Mouse (Mus musculus): ENCODE results near the gene Dlgap1. TPM values are rescaled to one million over a fixed set of nuclear protein-coding genes. Genes with fewer than 3 reads are reported as not detected.

Gene Dlgap1
- polyA plus RNA-seq, 1 experiment from 2014 or later, result 3.7 TPM

DNA sequence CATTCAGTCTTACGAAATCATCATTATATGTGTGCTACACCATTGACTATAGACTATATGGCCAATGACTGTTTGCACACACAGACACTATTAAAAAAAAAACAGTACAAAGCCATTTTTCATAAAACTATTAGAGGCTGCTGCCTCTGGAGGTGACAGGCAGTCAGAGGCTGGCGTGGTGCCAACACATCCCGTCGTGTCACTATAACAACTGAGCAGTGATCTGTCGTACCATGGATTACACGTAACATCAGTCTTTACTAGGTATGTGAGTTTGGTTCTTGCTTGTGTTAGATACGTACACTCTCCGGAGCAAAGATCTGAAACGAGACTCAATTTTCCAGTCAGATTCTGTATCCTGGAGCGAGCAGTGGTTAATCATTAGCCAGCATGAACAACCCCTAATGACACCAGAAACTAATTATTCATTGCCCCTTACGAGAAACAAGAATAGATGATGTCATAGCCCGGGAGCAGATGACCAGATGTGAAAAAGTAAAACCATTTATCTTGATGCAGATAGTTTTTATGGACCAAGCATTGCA, 888.1 kb downstream of the Dlgap1 start:
- Histone ChIP-seq H3K4me2 (ENCODE audit: low read depth, low read length) (no peak overlapping the region), H3K9me3 (ENCODE audit: control insufficient read depth, low read length) (no peaks in the 10 kb centered on the region), H3K4me3 (ENCODE audit: low read depth, low read length) (no peak overlapping the region), H3K36me3 (ENCODE audit: control insufficient read depth, insufficient read depth, low read length) (no peaks in the 10 kb centered on the region), H3K27ac (replicated peaks; ENCODE audit: low read depth, low read length) (no peak overlapping the region), H3K27me3 (replicated peaks; ENCODE audit: control insufficient read depth, insufficient read depth, low read length) (no peaks in the 10 kb centered on the region), H3K4me1 (ENCODE audit: control insufficient read depth, insufficient read depth, low read length) (0 out of 2 replicates have a peak, but pooled peaks cover 4% of the 10 kb centered on the region), H3K9ac (ENCODE audit: low read depth, low read length) (no peak overlapping the region)
- no peak for ATAC-seq (ENCODE audit: low read depth)
- WGBS, result 73% methylated on average over 12 of the region's 12 CpGs
- DNase-seq (ENCODE audit: low spot score), result no peak

DNA sequence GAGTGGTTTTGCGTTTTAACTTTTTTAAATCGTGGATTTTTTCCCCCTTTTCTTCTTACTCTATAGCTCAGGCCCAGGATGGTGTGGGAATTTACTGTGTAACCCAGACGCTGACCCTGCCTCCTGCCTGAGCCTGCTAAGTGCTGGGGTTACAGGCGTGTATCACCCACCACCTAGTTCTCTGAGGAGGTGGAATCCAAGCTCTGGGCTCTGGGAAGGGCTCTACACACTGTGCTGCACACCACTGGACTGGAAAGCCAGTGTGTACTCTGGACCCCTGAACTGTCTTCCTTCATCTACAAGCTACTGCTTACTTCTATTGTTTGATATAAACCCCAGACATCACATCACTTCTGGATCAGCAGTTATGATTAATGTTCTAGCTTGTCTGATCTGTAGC, 889.9 kb downstream of the Dlgap1 start:
- no peak overlapping the region for H3K4me3 ChIP-seq (ENCODE audit: low read depth, low read length)
- no peak overlapping the region for H3K9ac ChIP-seq (ENCODE audit: low read depth, low read length)
- 0 out of 2 replicates have a peak, but pooled peaks cover 3% of the 10 kb centered on the region for H3K4me1 ChIP-seq (ENCODE audit: control insufficient read depth, insufficient read depth, low read length)
- no peak overlapping the region for H3K4me2 ChIP-seq (ENCODE audit: low read depth, low read length)
- DNase-seq (ENCODE audit: low spot score) (no peak), ATAC-seq (ENCODE audit: low read depth) (no peak)
- H3K27ac ChIP-seq (replicated peaks; ENCODE audit: low read depth, low read length), result no peak overlapping the region
- no peaks in the 10 kb centered on the region for H3K9me3 ChIP-seq (ENCODE audit: control insufficient read depth, low read length)
- no peaks in the 10 kb centered on the region for H3K27me3 ChIP-seq (replicated peaks; ENCODE audit: control insufficient read depth, insufficient read depth, low read length)
- H3K36me3 ChIP-seq (ENCODE audit: control insufficient read depth, insufficient read depth, low read length), result no peaks in the 10 kb centered on the region
- 87% methylated on average over 4 of the region's 4 CpGs for WGBS

DNA sequence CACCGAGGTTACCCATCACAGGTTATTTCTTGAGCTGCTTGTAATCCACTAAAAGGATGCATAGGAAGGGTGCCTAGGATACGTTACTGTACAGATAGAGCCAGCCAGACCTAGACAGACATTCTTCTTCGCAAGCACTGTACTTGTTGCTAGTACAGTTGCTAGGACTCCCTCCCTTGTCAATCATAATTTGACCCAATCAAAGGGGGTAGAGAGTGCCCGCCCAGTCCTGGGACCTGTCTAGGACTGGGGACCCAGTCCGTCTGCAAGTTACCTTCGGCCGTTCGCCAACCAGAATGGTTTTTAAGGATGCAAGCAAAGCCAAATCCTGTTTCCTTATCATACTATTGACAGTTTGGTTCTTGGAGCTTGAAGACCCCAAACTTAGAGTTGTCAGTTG, 895.2 kb downstream of the Dlgap1 start:
- no peak overlapping the region for H3K4me2 ChIP-seq (ENCODE audit: low read depth, low read length)
- no peaks in the 10 kb centered on the region for H3K27me3 ChIP-seq (replicated peaks; ENCODE audit: control insufficient read depth, insufficient read depth, low read length)
- no peak for DNase-seq (ENCODE audit: low spot score)
- no peaks in the 10 kb centered on the region for H3K4me1 ChIP-seq (ENCODE audit: control insufficient read depth, insufficient read depth, low read length)
- WGBS, result 96% methylated on average over 8 of the region's 8 CpGs
- H3K4me3 ChIP-seq (ENCODE audit: low read depth, low read length), result no peak overlapping the region
- no peaks in the 10 kb centered on the region for H3K36me3 ChIP-seq (ENCODE audit: control insufficient read depth, insufficient read depth, low read length)
- no peak overlapping the region for H3K27ac ChIP-seq (replicated peaks; ENCODE audit: low read depth, low read length)
- H3K9ac ChIP-seq (ENCODE audit: low read depth, low read length), result no peak overlapping the region
- no peaks in the 10 kb centered on the region for H3K9me3 ChIP-seq (ENCODE audit: control insufficient read depth, low read length)
- no peak for ATAC-seq (ENCODE audit: low read depth)

DNA sequence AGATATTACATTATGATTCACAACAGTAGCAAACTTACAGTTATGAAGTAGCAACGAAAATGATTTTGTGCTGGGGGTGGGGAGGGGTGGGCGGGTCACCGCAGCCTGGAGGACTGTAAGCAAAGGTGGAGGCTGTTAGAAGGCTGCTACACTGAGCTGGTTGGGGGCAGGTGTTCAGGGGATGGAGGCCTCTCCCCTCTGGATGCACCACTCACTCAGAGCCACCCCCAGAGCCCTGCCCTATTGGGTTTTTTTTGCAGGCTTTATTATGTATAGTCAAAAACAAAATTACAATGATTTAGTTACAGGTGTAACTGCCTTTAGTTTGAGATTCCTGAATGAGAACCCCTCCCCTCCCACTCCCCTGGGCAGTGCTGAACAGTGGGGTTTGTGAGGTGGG, 895.8 kb downstream of the Dlgap1 start:
- H3K4me3 ChIP-seq (ENCODE audit: low read depth, low read length), result no peak overlapping the region
- no peak for DNase-seq (ENCODE audit: low spot score)
- no peaks in the 10 kb centered on the region for H3K36me3 ChIP-seq (ENCODE audit: control insufficient read depth, insufficient read depth, low read length)
- no peak overlapping the region for H3K9ac ChIP-seq (ENCODE audit: low read depth, low read length)
- no peaks in the 10 kb centered on the region for H3K27me3 ChIP-seq (replicated peaks; ENCODE audit: control insufficient read depth, insufficient read depth, low read length)
- no peaks in the 10 kb centered on the region for H3K4me1 ChIP-seq (ENCODE audit: control insufficient read depth, insufficient read depth, low read length)
- 80% methylated on average over 3 of the region's 3 CpGs for WGBS
- H3K27ac ChIP-seq (replicated peaks; ENCODE audit: low read depth, low read length), result no peak overlapping the region
- no peak for ATAC-seq (ENCODE audit: low read depth)
- H3K9me3 ChIP-seq (ENCODE audit: control insufficient read depth, low read length), result no peaks in the 10 kb centered on the region
- no peak overlapping the region for H3K4me2 ChIP-seq (ENCODE audit: low read depth, low read length)

DNA sequence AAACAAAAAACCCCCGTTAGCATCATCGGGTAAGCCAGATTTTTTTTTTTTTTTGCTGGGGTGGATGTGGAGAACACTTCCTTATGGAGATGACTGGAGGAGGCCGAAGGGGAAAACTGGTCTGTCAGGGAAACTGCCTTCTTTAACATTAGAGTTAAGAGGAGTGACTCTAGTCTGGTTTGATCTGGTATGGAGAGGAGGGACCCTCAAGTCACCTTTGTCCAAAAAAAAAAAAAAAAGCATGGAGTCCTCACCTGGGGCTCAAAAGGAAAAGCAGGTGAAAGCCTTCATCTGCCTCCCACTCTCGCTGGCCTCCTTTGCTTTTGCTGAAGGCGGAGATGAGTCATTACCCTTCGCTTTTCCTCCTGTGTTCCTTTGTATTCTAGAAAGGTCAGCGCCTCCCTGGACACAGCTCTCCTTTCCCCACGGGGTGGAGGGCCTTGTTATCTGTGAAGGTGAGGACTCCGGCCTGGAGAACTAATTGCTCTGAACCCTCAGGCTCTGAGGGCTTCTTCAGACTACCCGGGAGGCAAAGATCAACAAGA, 896.3 kb downstream of the Dlgap1 start:
- Histone ChIP-seq H3K4me3 (ENCODE audit: low read depth, low read length) (no peak overlapping the region), H3K9me3 (ENCODE audit: control insufficient read depth, low read length) (no peaks in the 10 kb centered on the region), H3K4me1 (ENCODE audit: control insufficient read depth, insufficient read depth, low read length) (no peaks in the 10 kb centered on the region), H3K4me2 (ENCODE audit: low read depth, low read length) (no peak overlapping the region), H3K27me3 (replicated peaks; ENCODE audit: control insufficient read depth, insufficient read depth, low read length) (no peaks in the 10 kb centered on the region), H3K36me3 (ENCODE audit: control insufficient read depth, insufficient read depth, low read length) (no peaks in the 10 kb centered on the region), H3K9ac (ENCODE audit: low read depth, low read length) (no peak overlapping the region), H3K27ac (replicated peaks; ENCODE audit: low read depth, low read length) (no peak overlapping the region)
- DNase-seq (ENCODE audit: low spot score) (no peak), ATAC-seq (ENCODE audit: low read depth) (no peak)
- 77% methylated on average over 10 of the region's 10 CpGs for WGBS

DNA sequence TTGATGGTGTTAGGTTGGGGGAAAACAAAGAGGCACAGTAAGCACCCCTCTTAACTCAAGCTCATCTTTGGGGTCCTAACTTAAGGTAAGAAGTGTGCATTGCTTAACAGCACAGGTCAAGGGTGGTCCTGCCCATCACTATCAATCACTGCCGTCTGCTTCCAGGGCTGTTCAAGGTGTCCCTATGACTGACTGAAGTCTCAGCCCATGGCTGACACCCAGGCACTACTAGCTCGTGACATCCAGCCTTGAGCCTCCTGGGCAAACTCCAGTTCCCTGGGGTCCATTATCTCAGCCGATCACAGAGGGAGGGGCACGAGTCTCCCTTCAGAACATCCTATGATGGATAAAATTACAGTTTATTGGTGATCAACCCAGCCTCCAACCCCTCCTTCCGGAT, 897.2 kb downstream of the Dlgap1 start:
- WGBS, result 88% methylated on average over 5 of the region's 5 CpGs
- Histone ChIP-seq H3K4me3 (ENCODE audit: low read depth, low read length) (no peak overlapping the region), H3K36me3 (ENCODE audit: control insufficient read depth, insufficient read depth, low read length) (no peaks in the 10 kb centered on the region), H3K27me3 (replicated peaks; ENCODE audit: control insufficient read depth, insufficient read depth, low read length) (no peaks in the 10 kb centered on the region), H3K27ac (replicated peaks; ENCODE audit: low read depth, low read length) (no peak overlapping the region), H3K4me1 (ENCODE audit: control insufficient read depth, insufficient read depth, low read length) (no peaks in the 10 kb centered on the region), H3K9ac (ENCODE audit: low read depth, low read length) (no peak overlapping the region), H3K4me2 (ENCODE audit: low read depth, low read length) (no peak overlapping the region), H3K9me3 (ENCODE audit: control insufficient read depth, low read length) (no peaks in the 10 kb centered on the region)
- DNase-seq (ENCODE audit: low spot score) (no peak), ATAC-seq (ENCODE audit: low read depth) (no peak)

DNA sequence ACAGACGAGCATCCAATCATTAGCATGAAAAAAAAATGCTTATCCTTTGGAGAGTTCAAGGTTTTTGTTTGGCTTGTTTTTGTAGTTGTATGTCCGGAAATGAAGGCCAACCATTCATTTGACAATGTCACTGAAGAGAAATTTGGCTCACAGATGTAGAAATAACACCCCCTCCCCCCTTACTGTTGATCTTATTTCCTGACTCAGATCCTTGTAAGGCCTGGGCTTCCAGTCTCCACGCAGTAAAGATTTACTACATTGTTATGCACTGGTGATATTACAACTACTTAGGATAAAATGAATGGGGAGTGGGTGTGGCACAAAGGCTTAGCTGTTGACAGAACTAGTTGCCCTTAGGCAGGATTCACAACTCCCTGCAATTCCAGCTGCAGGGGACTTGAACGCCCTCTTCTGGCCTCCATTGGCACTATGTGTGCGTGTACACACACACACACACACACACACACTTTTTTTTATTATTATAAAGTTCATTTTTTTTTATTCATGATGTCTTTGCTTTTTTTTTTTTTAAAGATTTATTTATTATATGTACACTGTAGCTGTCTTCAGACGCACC, 897.8 kb downstream of the Dlgap1 start:
- Histone ChIP-seq H3K4me3 (ENCODE audit: low read depth, low read length) (no peak overlapping the region), H3K4me1 (ENCODE audit: control insufficient read depth, insufficient read depth, low read length) (no peaks in the 10 kb centered on the region), H3K27me3 (replicated peaks; ENCODE audit: control insufficient read depth, insufficient read depth, low read length) (no peaks in the 10 kb centered on the region), H3K9me3 (ENCODE audit: control insufficient read depth, low read length) (no peaks in the 10 kb centered on the region), H3K36me3 (ENCODE audit: control insufficient read depth, insufficient read depth, low read length) (no peaks in the 10 kb centered on the region), H3K9ac (ENCODE audit: low read depth, low read length) (no peak overlapping the region), H3K4me2 (ENCODE audit: low read depth, low read length) (no peak overlapping the region), H3K27ac (replicated peaks; ENCODE audit: low read depth, low read length) (no peak overlapping the region)
- WGBS, result 82% methylated on average over 6 of the region's 6 CpGs
- DNase-seq (ENCODE audit: low spot score) (no peak), ATAC-seq (ENCODE audit: low read depth) (no peak)

DNA sequence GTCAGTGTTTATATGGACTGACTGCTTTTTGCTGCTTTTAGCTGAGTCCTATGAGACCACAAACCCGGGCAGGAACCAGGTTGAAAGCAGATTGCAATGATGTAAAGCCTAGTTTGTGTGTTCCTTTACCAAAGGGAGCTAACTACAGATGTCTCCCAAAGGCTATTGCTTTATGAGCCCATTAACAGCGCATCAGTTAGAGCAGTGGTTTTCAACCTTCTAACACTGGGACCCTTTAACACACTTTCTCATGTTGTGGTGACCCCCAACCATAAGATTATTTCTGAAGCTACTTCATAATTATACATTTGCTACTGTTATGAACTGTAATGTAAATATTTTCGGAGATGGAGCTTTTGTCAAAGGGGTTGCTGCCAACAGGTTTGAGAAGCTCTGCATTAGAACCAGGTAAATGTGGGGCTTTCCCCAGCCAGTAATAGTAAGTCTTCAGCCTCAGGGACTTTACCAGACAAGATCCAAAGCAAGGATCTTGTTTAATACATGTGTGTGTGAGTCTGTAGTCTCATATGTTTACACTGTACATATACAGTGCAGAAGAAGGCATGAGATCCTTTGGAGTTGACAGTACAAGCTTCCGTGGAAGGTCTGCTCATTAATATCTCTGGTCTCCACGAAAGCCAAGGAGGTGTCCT, 899.8 kb downstream of the Dlgap1 start:
- Histone ChIP-seq H3K36me3 (ENCODE audit: control insufficient read depth, insufficient read depth, low read length) (no peaks in the 10 kb centered on the region), H3K9me3 (ENCODE audit: control insufficient read depth, low read length) (no peaks in the 10 kb centered on the region), H3K27ac (replicated peaks; ENCODE audit: low read depth, low read length) (no peak overlapping the region), H3K4me3 (ENCODE audit: low read depth, low read length) (no peak overlapping the region), H3K4me2 (ENCODE audit: low read depth, low read length) (no peak overlapping the region), H3K9ac (ENCODE audit: low read depth, low read length) (no peak overlapping the region), H3K4me1 (ENCODE audit: control insufficient read depth, insufficient read depth, low read length) (peaks cover 6% of the 10 kb centered on the region; the same call in 1 of the 2 replicates), H3K27me3 (replicated peaks; ENCODE audit: control insufficient read depth, insufficient read depth, low read length) (no peaks in the 10 kb centered on the region)
- ATAC-seq (ENCODE audit: low read depth) (no peak), DNase-seq (ENCODE audit: low spot score) (no peak)
- WGBS, result 89% methylated on average over 5 of the region's 5 CpGs

All from embryonic facial prominence, embryonic 14.5 days (tissue).